Mouse (Mus musculus) mouse embryonic stem cell (cell line): ENCODE measurements around the gene Dag1.

ENCODE experiments used
- in situ Hi-C, 2 experiments: fragments of 300-500 bp; cut with MboI; formaldehyde crosslinking; loops; 1 replicate in 1 of 2; 3 replicates in 1 of 2; pipeline ENCODE4 v1.14.3; 2019 to 2020; ENCODE audit warnings: low sequenced_read_pairs in 2 of 2, low pct_unique_long_range_greater_than_20kb in 1 of 2, mixed read lengths in 1 of 2; ENCODE audit not compliant: unreplicated experiment in 1 of 2

Dag1 gene

GRCm38 (mm10) chr9:108163646-108164284 lies 100.0 kb downstream of the Dag1 start:
- in situ Hi-C loops, result no loop called here

- in situ Hi-C loops, result no loop called here
Measured at GRCm38 (mm10) chr9:108157891-108158290, 105.9 kb downstream of the Dag1 start.

GRCm38 (mm10) chr9:108157451-108157850 lies 106.3 kb downstream of the Dag1 start:
- in situ Hi-C loops, result no loop called here

- in situ Hi-C loops, result no loop called here
Measured at GRCm38 (mm10) chr9:108156786-108157185, 107.0 kb downstream of the Dag1 start.

DNA sequence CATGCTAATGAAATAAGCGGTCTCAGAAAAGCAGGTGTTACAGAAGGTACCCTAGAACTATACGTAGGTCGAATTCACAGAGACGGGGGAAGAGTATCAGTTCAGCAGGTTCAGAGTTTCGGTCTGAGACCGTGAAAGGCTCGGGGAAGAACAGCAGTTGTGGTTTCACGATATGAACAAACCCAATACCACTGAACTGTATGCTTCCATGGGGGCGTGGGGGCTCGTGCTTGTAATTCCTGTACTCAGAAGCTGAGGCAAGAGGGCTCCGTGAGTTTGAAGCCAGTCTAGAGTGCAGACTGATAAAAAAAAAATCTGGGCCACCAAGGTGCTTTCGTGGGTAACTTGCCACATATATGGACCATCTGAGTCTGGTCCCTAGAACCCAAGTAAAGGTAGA lies 108.9 kb downstream of the Dag1 start:
- in situ Hi-C loops, result no loop called here
